Mouse (Mus musculus): ENCODE results near the gene Bcl2l13. TPM values are rescaled to one million over a fixed set of nuclear protein-coding genes. Genes with fewer than 3 reads are reported as not detected.
A peak's percentile ranks its signal among the peaks of the same experiment; 100 is the strongest.
"Not testable (repeated sequence)": the region's sequence is repeated elsewhere in the genome, so short reads cannot be mapped to it uniquely, and the experiment has no call there.

Gene Bcl2l13
- total RNA-seq, 2 experiments from 2014 or later, result 41.8 to 44.5 TPM

- DNase-seq (ENCODE audit: low spot score in 2 of 2), result no peak
- intact Hi-C loops (cut with DNase I), result no loop called here
These were observed 50.7 kb downstream of the Bcl2l13 start for GRCm38 (mm10) chr6:120886696-120887095.

GRCm38 (mm10) chr6:120894089-120894488 is 58.1 kb downstream of the Bcl2l13 start:
- intact Hi-C loops (cut with DNase I), result no loop called here
- no peak for DNase-seq (ENCODE audit: low spot score in 2 of 2)

- intact Hi-C loops (cut with DNase I), result no loop called here
- DNase-seq (ENCODE audit: low spot score in 2 of 2), result no peak
These were observed 58.5 kb downstream of the Bcl2l13 start for GRCm38 (mm10) chr6:120894524-120894923.

- peak; percentile 30 to 49 for DNase-seq (ENCODE audit: low spot score in 2 of 2)
- intact Hi-C loops (cut with DNase I), result loop anchor here (5.0 kb wide), 1 partner anchor 279 kb away; no protein-coding TSS in a partner anchor
These were observed 62.3 kb downstream of the Bcl2l13 start for GRCm38 (mm10) chr6:120898188-120898833.

- intact Hi-C loops (cut with DNase I), result no loop called here
- DNase-seq (ENCODE audit: low spot score in 2 of 2), result no peak
These were observed 66.0 kb downstream of the Bcl2l13 start for GRCm38 (mm10) chr6:120901776-120902645.

- intact Hi-C loops (cut with DNase I), result no loop called here
- no peak for DNase-seq (ENCODE audit: low spot score in 2 of 2)
These were observed 67.5 kb downstream of the Bcl2l13 start for GRCm38 (mm10) chr6:120903450-120903912.

GRCm38 (mm10) chr6:120903961-120904360 is 67.9 kb downstream of the Bcl2l13 start:
- no peak for DNase-seq (ENCODE audit: low spot score in 2 of 2)
- intact Hi-C loops (cut with DNase I), result no loop called here

- DNase-seq (ENCODE audit: low spot score in 2 of 2), result no peak
- intact Hi-C loops (cut with DNase I), result no loop called here
These were observed 69.1 kb downstream of the Bcl2l13 start for GRCm38 (mm10) chr6:120905111-120905510.

GRCm38 (mm10) chr6:120906521-120906920 is 70.5 kb downstream of the Bcl2l13 start:
- intact Hi-C loops (cut with DNase I), result no loop called here
- no peak for DNase-seq (ENCODE audit: low spot score in 2 of 2)

GRCm38 (mm10) chr6:120907876-120908597 is 72.0 kb downstream of the Bcl2l13 start:
- intact Hi-C loops (cut with DNase I); DNase-seq (ENCODE audit: low spot score in 2 of 2): not testable (repeated sequence)

GRCm38 (mm10) chr6:120909501-120909900 is 73.5 kb downstream of the Bcl2l13 start:
- no peak for DNase-seq (ENCODE audit: low spot score in 2 of 2)
- intact Hi-C loops (cut with DNase I), result no loop called here

GRCm38 (mm10) chr6:120911213-120912007 is 75.4 kb downstream of the Bcl2l13 start:
- DNase-seq (ENCODE audit: low spot score in 2 of 2), result no peak
- intact Hi-C loops (cut with DNase I), result no loop called here

GRCm38 (mm10) chr6:120912931-120913330 is 76.9 kb downstream of the Bcl2l13 start:
- intact Hi-C loops (cut with DNase I), result no loop called here
- no peak for DNase-seq (ENCODE audit: low spot score in 2 of 2)

GRCm38 (mm10) chr6:120913783-120914182 is 77.8 kb downstream of the Bcl2l13 start:
- intact Hi-C loops (cut with DNase I), result no loop called here
- no peak for DNase-seq (ENCODE audit: low spot score in 2 of 2)

GRCm38 (mm10) chr6:120914533-120914910 is 78.5 kb downstream of the Bcl2l13 start:
- DNase-seq (ENCODE audit: low spot score in 2 of 2), result no peak
- intact Hi-C loops (cut with DNase I), result no loop called here

GRCm38 (mm10) chr6:120914911-120915648 is 79.1 kb downstream of the Bcl2l13 start:
- intact Hi-C loops (cut with DNase I), result no loop called here
- DNase-seq (ENCODE audit: low spot score in 2 of 2), result peak in 1 of 2 experiments; percentile 62

GRCm38 (mm10) chr6:120915649-120915975 is 79.6 kb downstream of the Bcl2l13 start:
- no peak for DNase-seq (ENCODE audit: low spot score in 2 of 2)
- intact Hi-C loops (cut with DNase I), result no loop called here

GRCm38 (mm10) chr6:120916074-120916971 is 80.3 kb downstream of the Bcl2l13 start, which contains the start of gene Bid:
TSS of gene Bid (minus strand) at chr6:120916853.
- intact Hi-C loops (cut with DNase I), result no loop called here
- peak; percentile 79 to 82 for DNase-seq (ENCODE audit: low spot score in 2 of 2)

Data from left cerebral cortex, postnatal 14 days (tissue).